Mouse (Mus musculus) megakaryocyte, embryonic 14.5 days (primary cell): ENCODE results near the gene Hdgfl3.

Experiments
- FLI1 ChIP-seq: IDR thresholded peaks from 2 replicates; pipeline ENCODE4 v1.6.1; 2012; ENCODE audit warnings: low read length, inconsistent platforms, mixed read lengths
- GATA1 ChIP-seq: IDR thresholded peaks from 3 replicates; pipeline ENCODE4 v1.6.1; 2012; ENCODE audit warnings: mixed read lengths, low read length, inconsistent platforms, borderline replicate concordance

- TF ChIP-seq GATA1 (no peak), FLI1 (no peak)
Observed at GRCm38 (mm10) chr7:81933061-81933600, 1.1 kb downstream of the Hdgfl3 start.
